Mouse (Mus musculus) heart, adult 2 months (tissue): ENCODE measurements around the gene 1190005I06Rik. TPM values are rescaled to one million over a fixed set of nuclear protein-coding genes. Genes with fewer than 3 reads are reported as not detected.

ENCODE experiments used
- DNase-seq, 2 experiments: peaks; one replicate each; pipeline ENCODE4 v3.0.0; 2021
- H3K27ac ChIP-seq: fragments of 200-600 bp; 2 replicates; pipeline ENCODE4 v1.8.1; 2022
- H3K27me3 ChIP-seq: fragments of 200-500 bp; 2 replicates; pipeline ENCODE4 v1.6.1; 2012; ENCODE audit warnings: mild to moderate bottlenecking, low read length, inconsistent platforms, mixed read lengths; ENCODE audit not compliant: control insufficient read depth, insufficient read depth
- H3K36me3 ChIP-seq: fragments of 200-500 bp; 2 replicates; pipeline ENCODE4 v1.6.1; 2012; ENCODE audit warnings: low read length, inconsistent platforms; ENCODE audit not compliant: control insufficient read depth, insufficient read depth
- H3K4me1 ChIP-seq: fragments of 200-500 bp; 2 replicates; pipeline ENCODE4 v1.6.1; 2011; ENCODE audit warnings: low read length; ENCODE audit not compliant: control insufficient read depth, insufficient read depth
- H3K4me3 ChIP-seq: fragments of 200-600 bp; 2 replicates; pipeline ENCODE4 v1.8.1; 2022
- H3K79me2 ChIP-seq: fragments of 200-500 bp; replicated peaks from 2 replicates; pipeline ENCODE4 v1.6.1; 2012; ENCODE audit warnings: mild to moderate bottlenecking, inconsistent platforms, low read length, moderate library complexity, mixed read lengths; ENCODE audit not compliant: control insufficient read depth, insufficient read depth
- H3K9ac ChIP-seq: fragments of 200-500 bp; 2 replicates; pipeline ENCODE4 v1.6.1; 2012; ENCODE audit warnings: low read depth, mild to moderate bottlenecking, control low read depth, inconsistent platforms, low read length, mixed read lengths
- CTCF ChIP-seq: fragments of 200-600 bp; IDR thresholded peaks from 2 replicates; pipeline ENCODE4 v1.8.1; 2022; ENCODE audit warnings: antibody characterized with exemption, mild to moderate bottlenecking, moderate library complexity
- EP300 ChIP-seq: fragments of 200-500 bp; IDR thresholded peaks from 2 replicates; pipeline ENCODE4 v1.6.1; 2011; ENCODE audit warnings: low read depth, low read length, control low read depth; ENCODE audit not compliant: insufficient read depth
- POLR2A ChIP-seq: fragments of 200-500 bp; IDR thresholded peaks from 2 replicates; pipeline ENCODE4 v1.6.1; 2011; ENCODE audit warnings: mild to moderate bottlenecking, low read depth, low read length, control low read depth; ENCODE audit not compliant: insufficient read depth
- WGBS: fragments of 180-500 bp; shearing (Covaris S2); methylation state at CpG from one replicate; pipeline ENCODE4 v1.1.7; 2018; 5-methylcytosine and 5-hydroxymethylcytosine counted together
- intact Hi-C: fragments of 180-260 bp; cut with DNase I; formaldehyde crosslinking; loops from one replicate; pipeline ENCODE4 v1.15.1; 2025
- polyA plus RNA-seq: library from polyadenylated mRNA; depleted of rRNA; stranded (reverse); fragments of >200 nt; gene quantifications from 2 replicates; pipeline ENCODE4 v1.2.3, GENCODE M21; 2012
- total RNA-seq, 2 experiments: library from RNA; stranded (reverse); gene quantifications; 2 replicates each; pipeline ENCODE4 v1.2.3; 2021

1190005I06Rik gene
- total and polyA plus RNA-seq, 3 experiments = 3.9 to 6.0 (median 5.3) TPM

DNA sequence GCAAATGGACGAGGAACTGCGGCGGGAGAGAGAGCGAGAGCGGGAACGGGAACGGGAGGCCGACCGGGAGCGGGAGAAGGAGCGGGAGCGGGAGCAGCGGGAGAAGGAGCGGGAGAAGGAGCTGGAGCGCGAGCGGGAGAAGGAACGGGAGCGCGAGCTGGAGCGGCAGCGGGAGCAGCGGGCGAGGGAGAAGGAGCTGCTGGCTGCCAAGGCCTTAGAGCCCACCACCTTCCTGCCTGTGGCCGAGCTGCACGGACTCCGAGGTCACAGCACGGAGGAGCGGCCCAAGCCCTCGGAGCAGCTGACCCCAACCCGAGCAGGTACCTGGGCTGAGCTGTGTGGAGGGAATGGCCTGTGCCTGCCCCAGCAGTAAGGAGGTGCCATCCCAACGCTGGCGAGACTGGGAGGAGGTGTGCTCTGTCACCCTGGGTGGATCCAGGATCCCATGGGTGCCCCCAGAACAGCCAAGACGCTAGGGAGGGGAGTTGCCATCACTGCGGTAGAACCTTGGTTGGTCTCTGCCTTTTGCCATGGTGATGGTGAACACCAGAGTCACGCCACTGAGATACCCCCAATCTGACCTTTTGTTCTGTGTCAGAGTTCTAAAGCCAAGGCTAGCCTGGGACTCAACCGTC, 79.2 kb downstream of the 1190005I06Rik start:
- no peak overlapping the region for H3K9ac ChIP-seq
- no peak overlapping the region for H3K4me3 ChIP-seq
- no peak for TF ChIP-seq POLR2A
- no peak for TF ChIP-seq EP300
- TF ChIP-seq CTCF = no peak
- no peak for DNase-seq
- H3K27ac ChIP-seq = no peak overlapping the region
- no peaks in the 10 kb centered on the region for H3K27me3 ChIP-seq
- intact Hi-C loops = no loop called here
- no peaks in the 10 kb centered on the region for H3K79me2 ChIP-seq
- WGBS = 96% methylated on average over 37 of the region's 37 CpGs
- peaks cover 10% of the 10 kb centered on the region for H3K4me1 ChIP-seq
- peaks cover under 1% of the 10 kb centered on the region; the same call in 1 of the 2 replicates for H3K36me3 ChIP-seq

DNA sequence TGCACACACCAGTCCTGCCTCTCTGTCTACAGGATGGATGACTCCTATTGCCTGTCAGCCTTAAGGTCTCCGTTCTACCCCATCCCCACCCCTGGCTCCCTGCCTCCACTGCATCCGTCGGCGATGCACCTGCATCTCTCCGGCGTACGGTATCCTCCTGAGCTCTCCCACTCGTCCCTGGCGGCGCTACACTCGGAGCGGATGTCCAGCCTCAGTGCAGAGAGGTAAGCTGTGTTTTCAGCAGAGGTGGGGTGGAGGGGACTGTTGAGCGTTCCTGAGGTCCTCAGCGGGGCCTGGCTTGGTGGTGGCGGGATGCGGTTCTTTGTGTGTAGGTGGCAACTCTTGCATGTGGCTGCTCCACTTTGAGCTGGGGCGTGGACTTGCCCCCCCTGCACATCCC, 79.7 kb downstream of the 1190005I06Rik start:
- Histone ChIP-seq H3K9ac (no peak overlapping the region), H3K4me1 (peaks cover 13% of the 10 kb centered on the region), H3K36me3 (peaks cover 2% of the 10 kb centered on the region; the same call in 1 of the 2 replicates), H3K27ac (no peak overlapping the region), H3K79me2 (no peaks in the 10 kb centered on the region), H3K4me3 (no peak overlapping the region), H3K27me3 (no peaks in the 10 kb centered on the region)
- no peak for DNase-seq
- TF ChIP-seq CTCF (no peak), POLR2A (no peak), EP300 (no peak)
- intact Hi-C loops = no loop called here
- 98% methylated on average over 17 of the region's 17 CpGs for WGBS

DNA sequence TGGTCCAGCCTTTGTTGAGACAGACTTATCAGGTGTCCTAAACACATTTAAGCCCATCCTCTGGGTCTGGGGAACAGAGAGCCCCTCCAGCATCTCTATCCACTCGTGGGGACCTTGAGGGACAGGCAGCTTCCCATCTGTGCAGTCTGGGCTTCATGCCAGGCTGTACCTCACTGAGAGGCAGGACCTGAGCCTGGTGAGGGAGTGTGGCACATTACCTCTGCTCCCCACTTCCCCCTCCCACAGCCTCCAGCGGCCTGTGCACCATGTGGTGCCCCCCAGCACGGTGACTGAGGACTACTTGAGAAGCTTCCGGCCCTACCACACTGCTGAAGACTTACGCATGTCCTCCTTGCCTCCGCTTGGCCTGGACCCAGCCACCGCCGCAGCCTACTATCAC, 80.8 kb downstream of the 1190005I06Rik start:
- H3K36me3 ChIP-seq = peaks cover 2% of the 10 kb centered on the region; the same call in 1 of the 2 replicates
- H3K4me1 ChIP-seq = peaks cover 16% of the 10 kb centered on the region

DNA sequence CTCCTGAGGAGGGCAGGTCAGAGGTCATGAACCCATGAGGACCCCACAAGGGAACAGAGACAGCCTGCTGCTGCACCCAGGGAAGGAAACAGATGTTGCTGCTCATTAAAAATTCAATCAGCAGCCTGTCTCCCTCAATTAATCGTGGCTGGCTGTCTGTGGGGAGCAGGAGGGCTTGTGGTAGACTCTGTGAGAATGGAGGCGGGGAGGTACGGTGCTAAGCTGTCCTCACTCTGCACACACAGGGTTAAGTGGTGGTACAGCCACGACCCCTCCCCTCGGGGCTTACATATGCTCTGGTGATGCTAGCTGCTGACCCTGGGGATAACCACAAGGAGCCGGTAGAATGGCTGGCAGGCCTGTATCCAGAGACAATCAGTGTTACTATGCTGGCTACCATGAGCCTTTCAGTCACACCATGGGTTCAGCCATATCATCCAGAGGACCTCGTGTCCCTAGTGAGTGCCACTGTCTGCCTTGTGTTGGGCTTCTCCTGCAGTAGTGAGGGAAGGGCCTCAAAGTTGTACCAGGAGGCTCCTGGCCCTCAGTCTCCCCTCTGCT, 82.2 kb downstream of the 1190005I06Rik start:
- 63% methylated on average over 7 of the region's 7 CpGs for WGBS
- intact Hi-C loops = no loop called here

More for the DNA sequence above, 80.8 kb downstream of the 1190005I06Rik start:
- intact Hi-C loops = no loop called here
- no peaks in the 10 kb centered on the region for H3K79me2 ChIP-seq
- no peak overlapping the region for H3K9ac ChIP-seq
- H3K27ac ChIP-seq = no peak overlapping the region
- no peak for DNase-seq
- H3K27me3 ChIP-seq = no peaks in the 10 kb centered on the region
- no peak overlapping the region for H3K4me3 ChIP-seq
- 91% methylated on average over 8 of the region's 8 CpGs for WGBS
- no peak for TF ChIP-seq EP300

DNA sequence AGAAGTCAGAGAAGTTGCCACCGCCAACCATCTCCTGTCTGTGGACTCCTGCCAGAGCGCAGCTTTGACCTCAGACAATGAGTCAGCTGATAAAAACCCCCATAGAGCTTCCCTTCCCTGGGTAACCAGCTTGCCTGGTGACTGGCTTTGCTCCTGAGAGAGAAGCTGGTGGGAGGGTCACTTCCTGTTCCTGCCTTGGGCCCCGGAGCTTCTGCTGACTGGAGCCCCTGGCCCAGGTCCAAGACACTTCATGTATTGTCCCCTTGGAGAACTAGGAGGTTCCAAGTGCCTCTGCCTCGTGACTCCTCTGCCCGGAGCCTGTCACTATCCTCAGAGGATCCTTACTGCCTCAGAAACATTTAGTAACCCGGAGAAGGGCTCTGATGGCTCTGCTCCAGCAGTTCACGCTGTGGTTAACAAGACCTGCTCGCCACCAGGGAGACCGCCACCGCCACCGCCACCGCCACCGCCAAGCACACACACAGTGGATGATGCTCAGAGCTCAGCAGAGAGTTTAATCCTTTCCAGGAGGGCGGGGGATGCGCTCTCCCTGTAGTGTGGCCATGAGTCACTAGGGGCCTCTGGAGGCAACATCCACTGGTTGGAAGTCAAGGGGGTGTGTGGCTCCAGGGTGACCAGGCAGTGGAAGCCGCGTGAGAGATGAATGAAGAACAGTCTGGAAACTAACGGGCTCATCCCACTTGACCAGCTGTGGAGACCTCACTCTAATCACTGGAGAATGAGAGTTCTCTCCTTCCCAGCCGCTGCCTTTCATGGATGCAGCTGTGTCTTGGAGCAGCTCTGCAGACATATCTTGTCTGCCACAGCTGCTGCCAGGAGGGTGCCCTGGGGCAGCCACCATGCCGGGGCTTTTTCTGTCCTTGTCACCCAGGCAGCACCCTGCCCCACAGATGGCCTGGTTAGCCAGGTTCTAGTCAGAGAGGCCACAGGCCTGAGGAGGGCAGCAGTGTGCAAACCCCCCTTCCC, 83.3 kb downstream of the 1190005I06Rik start:
- no peak overlapping the region for H3K4me3 ChIP-seq
- H3K36me3 ChIP-seq = peaks cover 2% of the 10 kb centered on the region; the same call in 1 of the 2 replicates
- H3K27ac ChIP-seq = peak overlapping the region; percentile 73
- peak; percentile 89 to 93 for DNase-seq
- H3K4me1 ChIP-seq = peaks cover 16% of the 10 kb centered on the region
- 3% methylated on average over 20 of the region's 20 CpGs for WGBS
- intact Hi-C loops = loop anchor here (2.0 kb wide), 1 partner anchor 21 kb away; no protein-coding TSS in a partner anchor
- H3K9ac ChIP-seq = peak overlapping the region; percentile 4; the same call in 1 of the 2 replicates
- H3K79me2 ChIP-seq = no peaks in the 10 kb centered on the region
- TF ChIP-seq POLR2A (no peak), CTCF (peak; percentile 51), EP300 (peak; percentile 66; the same call in 1 of the 2 replicates)
- H3K27me3 ChIP-seq = no peaks in the 10 kb centered on the region

More for the DNA sequence above, 82.2 kb downstream of the 1190005I06Rik start:
- Histone ChIP-seq H3K27ac (no peak overlapping the region), H3K4me1 (peaks cover 16% of the 10 kb centered on the region), H3K27me3 (no peaks in the 10 kb centered on the region), H3K79me2 (no peaks in the 10 kb centered on the region), H3K4me3 (no peak overlapping the region), H3K36me3 (peaks cover 2% of the 10 kb centered on the region; the same call in 1 of the 2 replicates), H3K9ac (no peak overlapping the region)
- DNase-seq = no peak
- TF ChIP-seq CTCF = no peak
- no peak for TF ChIP-seq POLR2A
- TF ChIP-seq EP300 = no peak
